Mouse (Mus musculus) ovary, postnatal 14 days (tissue): Measurements from ENCODE around the gene Ccdc142.

Experiments
- DNase-seq: peaks from one replicate; pipeline ENCODE4 v3.0.0; 2022; ENCODE audit warnings: low spot score

Gene Ccdc142

GRCm38 (mm10) chr6:83117616-83118015 is 16.2 kb downstream of the Ccdc142 start:
- no peak for DNase-seq

DNA sequence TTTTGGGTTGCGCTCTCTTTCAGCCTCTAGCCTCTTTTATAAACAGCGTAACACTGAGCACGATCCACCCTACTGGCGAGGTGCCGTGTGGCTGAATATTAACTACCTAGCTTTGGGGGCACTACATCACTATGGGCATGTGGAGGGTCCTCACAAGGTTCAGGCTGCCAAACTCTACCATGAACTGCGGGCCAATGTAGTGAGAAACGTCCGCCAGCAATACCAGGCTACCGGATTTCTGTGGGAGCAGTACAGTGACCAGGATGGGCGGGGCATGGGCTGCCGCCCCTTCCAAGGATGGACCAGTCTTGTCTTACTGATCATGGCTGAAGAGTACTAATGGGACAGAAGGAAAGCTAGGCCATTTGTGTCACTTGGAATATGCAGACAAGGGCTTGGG is 17.0 kb downstream of the Ccdc142 start:
- DNase-seq: no peak

GRCm38 (mm10) chr6:83118825-83119733 is 17.7 kb downstream of the Ccdc142 start:
- no peak for DNase-seq

DNA sequence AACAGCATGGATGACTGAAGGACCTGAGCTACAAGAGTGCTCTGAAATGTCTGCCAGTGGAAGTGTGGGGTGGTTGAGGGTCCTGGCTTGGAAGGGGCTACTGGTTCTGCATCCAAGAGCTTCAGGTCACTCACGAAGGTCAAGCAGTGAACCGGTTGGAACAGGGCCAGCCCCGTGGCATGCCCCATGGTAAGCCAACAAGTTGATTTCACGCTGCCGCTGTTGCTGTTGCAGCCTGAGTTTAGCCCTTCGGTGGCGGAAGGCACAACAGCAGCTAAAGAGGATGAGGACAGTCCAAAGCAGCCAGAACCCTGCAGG is 18.3 kb downstream of the Ccdc142 start:
- no peak for DNase-seq

GRCm38 (mm10) chr6:83120930-83121862 is 19.8 kb downstream of the Ccdc142 start, which contains the start of gene Wbp1:
TSS of gene Wbp1 (minus strand) at chr6:83121559.
- DNase-seq: peak; percentile 86

DNA sequence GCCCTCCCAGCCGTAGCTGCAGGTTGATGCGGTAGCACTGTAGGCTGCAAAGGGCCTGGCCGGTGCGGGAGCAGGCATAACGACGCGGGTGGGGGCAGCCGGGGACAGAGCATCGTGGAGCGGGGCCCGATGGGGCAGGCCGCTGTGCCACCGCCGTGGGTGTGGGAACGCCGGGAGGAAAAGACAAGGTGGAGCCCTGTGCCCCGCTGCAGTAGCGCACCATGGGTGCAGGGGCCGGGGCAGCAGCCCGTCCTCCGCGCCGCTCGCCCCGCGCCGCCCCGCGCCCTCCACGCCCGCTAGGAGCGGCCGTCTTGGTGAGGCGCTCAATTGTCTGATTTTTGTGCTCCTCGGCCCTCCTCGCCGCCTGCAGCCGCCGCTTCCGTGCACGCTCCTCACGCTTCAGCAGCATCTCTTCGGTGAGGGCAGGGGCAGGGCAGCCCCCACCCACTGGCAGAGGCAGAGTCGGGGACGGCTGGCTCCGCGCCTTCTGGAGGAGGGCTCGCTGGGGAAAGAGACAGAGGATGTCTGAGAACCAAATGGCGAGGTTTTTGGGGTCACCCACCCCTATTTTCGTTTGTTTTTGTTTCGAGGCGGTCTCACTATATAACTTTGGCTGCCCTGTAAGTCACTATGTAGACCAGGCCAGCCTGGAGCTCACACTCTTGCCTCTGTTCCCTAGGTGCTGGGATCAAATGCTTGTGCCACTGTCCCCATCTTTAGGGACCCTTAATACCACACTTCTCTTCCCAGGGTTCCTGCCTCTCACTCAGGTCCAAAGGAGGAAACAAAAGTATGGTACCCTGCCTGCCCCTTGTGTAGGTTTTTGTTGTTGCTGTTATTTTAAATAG is 20.7 kb downstream of the Ccdc142 start:
- DNase-seq: no peak

DNA sequence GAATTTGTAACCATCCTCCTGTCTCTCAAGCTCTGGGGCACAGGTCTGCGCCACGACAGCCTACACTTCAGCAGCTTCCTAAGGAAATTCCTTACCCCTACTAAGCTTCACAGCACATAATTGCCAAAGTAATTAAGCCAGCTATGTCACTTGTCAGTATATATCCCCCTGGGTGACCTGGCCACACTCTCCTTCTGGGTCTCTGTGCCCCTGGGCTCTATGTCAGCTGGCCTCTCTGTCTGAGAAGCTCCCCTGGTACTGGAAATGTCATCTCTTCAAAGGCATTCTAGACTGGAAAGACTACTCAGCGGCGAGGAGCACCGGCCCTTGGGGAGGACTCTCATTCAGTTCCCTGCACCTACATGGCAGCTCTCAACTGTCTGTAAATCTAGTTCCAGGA is 21.6 kb downstream of the Ccdc142 start:
- DNase-seq: no peak

- DNase-seq: peak; percentile 92
Measured at GRCm38 (mm10) chr6:83124851-83125312, 23.5 kb downstream of the Ccdc142 start.

- no peak for DNase-seq
Measured at GRCm38 (mm10) chr6:83125331-83125730, 23.9 kb downstream of the Ccdc142 start, which contains the start of gene Ino80b. TSS of gene Ino80b (minus strand) at chr6:83125431.

GRCm38 (mm10) chr6:83127419-83127818 is 26.0 kb downstream of the Ccdc142 start:
- no peak for DNase-seq

GRCm38 (mm10) chr6:83131469-83132034 is 30.2 kb downstream of the Ccdc142 start:
- DNase-seq: no peak

- DNase-seq: no peak
Measured at GRCm38 (mm10) chr6:83132176-83132919, 30.9 kb downstream of the Ccdc142 start.

- DNase-seq: no peak
Measured at GRCm38 (mm10) chr6:83134226-83134625, 32.8 kb downstream of the Ccdc142 start.

DNA sequence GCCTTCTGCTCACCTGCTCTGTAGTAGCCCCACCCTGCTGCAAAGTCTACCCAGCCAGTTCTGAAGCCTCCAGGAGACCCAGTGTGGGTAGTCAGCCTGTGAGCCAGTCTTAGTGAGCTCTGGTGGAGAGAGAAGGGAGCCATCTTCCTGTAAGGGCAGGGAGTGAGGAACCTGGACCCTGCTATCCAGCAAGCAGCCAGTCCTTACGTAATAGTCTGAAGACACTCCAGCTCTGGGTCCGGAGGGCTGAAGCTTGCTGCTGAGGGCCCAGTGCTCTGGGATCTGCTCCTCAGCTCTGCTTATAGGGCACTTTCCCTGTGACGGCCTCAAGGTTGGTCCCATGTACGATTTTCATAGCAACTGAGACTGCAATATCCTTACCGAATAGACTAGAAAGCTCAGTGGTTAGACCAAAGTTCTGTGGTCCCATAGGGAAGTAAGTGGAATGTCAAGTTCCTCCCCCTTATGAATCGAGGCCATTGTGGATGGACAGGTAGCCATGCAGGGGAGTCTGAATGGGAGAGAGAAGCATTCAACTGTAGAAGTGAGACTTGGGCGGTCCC is 33.6 kb downstream of the Ccdc142 start, which contains the start of gene Rtkn:
Gene Rtkn (plus strand): TSS at position 513 of the 563 bp plus-strand sequence.
- no peak for DNase-seq

DNA sequence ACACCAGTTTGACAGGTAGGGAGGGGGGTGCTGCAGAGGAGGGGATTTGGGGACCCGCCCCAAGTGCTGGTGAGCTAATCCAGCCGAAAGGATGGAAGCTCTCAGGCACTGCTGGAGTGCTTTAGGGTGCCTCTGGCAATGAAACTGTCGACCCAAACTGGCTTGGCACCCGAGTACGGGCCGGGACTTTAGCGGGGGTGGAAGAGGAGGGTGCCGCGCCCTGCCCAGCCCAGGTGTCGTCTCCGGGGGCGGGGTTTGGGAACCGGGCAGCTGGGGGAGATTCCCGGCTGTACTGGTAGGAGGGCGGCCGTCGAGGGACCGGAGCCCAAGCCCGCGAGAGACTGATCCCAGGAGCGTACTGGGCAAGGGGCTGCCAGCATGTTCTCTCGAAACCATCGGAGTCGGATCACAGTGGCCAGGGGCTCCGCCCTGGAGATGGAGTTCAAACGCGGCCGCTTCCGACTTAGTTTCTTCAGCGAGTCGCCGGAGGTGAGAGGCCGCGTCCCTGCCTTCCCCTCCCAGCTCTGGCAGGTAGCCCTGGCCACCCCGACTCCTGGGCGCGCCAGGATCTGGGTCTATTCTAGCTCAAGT is 34.3 kb downstream of the Ccdc142 start:
- no peak for DNase-seq

GRCm38 (mm10) chr6:83136291-83136880 is 35.0 kb downstream of the Ccdc142 start:
- DNase-seq: no peak

- peak; percentile 57 for DNase-seq
Measured at GRCm38 (mm10) chr6:83136881-83137575, 35.6 kb downstream of the Ccdc142 start.

DNA sequence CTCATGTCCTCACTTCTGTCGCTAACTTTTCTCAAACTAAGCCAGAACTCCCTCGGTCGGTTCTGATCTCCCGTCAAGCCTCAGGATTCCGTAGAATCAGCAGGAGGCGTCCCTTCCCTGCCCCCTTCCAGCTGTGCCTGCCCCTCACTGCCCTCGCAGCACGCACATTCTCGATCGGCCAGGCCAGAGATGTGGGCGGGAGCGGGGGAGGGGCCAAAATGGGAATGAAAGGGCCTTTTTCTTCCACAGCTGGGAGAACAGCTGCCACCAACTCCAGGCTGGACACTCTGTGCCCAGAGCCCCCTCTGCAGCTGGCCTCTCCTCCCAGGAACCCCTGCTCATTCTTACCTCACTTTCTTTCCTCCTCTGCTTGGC is 36.2 kb downstream of the Ccdc142 start:
- DNase-seq: peak; percentile 84

DNA sequence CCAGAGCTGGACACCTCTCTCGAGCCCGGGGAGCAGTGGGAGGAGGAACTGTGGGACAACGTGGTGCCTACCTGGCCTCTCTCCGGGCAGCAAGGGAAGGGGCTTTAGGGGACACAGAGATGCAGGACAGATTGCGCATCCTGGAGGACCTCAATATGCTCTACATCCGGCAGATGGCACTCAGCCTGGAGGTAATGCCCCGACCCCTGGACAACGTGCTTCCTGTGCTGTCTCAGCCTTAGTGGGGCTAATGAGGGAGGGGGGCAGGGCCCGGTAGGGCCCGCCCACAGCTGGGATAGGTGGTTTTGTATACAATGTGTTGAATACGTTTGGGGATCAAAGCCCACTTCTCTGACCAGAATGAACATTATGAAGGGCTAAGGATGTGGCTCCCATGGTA is 36.7 kb downstream of the Ccdc142 start:
- no peak for DNase-seq
